Mouse (Mus musculus): Measurements from ENCODE around the gene Copz2.
"Not testable (repeated sequence)": the region's sequence is repeated elsewhere in the genome, so short reads cannot be mapped to it uniquely, and the experiment has no call there.

The Copz2 gene

DNA sequence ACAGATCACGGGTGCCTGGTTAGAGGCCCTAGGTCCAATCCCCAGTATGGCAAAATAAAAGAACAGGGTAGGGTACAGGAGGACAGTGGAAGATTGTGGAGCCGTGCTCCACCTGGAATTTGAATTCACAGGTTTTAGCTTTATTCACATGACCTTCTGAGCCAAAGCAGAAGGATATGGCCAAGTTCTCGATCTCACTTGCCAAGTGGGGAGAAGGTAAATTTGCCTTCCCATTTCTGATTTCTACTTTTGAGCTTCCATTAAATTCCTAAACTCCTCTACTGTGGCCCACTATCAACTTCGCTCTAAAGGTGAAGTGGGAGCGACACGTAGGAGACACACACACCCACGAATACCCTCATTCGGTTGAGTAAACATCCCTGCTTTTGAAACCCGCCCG, 20.8 kb upstream of the Copz2 start:
- no peak for DNase-seq (ENCODE audit: low spot score)

DNA sequence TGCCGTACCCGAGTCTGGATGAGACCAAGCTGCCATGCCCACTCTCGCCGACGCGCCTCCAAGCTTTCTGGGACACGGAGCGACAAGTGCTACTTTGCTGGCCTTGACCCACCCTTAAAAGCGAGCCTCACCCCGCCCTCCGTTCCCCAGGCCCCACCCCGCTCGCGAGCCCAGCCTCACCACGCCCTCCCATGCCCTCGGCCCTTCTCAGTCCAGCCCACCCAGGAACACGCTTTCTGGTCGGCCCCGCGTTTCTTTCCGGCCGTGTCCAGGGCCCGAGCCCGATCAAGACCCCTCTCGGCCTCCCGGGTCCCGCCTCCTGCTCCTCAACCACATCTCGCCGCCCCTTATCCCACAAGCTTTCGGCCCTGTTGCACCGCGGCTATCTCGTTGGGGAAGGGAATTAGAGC, 20.3 kb upstream of the Copz2 start:
- DNase-seq (ENCODE audit: low spot score), result no peak

DNA sequence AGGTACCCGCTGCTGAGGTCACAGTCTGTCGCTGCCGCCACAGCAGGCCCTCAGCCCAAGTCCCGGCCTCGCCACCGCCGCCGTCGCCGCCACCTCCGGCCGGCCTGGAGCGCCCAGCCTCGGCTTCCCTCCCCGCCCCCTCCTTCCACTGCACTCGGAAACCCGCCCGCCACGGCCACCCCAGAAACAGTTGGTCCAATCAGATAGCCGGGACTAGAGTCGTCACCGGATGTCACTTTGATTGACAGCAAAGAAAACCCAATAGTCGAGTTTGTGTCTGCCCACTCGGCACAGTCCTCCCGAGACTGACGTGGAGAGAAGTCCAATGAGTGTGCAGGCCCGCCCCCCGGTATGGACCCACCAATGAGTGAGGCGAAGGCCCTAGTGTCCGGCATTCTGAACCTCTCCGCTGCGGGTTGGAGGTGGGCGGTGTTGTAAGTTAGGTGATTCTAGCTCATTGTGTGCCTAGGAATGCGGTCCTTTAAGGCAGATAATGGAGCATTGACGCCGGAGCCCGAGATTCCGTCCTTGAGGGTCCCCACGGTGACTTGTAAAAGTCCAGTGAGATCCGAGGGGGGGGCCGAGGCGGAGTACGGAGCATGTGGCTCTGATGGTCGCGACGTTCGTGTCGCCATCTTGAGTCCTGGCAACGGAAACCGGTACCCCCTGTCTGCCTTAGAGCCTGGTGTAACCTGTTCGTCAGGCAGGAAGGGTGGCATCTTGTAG, 19.7 kb upstream of the Copz2 start, which contains the start of gene Nfe2l1:
Gene Nfe2l1, minus strand, starts transcription at position 156 of the 726 bp plus-strand sequence.
- peak; percentile 100 for DNase-seq (ENCODE audit: low spot score)

DNA sequence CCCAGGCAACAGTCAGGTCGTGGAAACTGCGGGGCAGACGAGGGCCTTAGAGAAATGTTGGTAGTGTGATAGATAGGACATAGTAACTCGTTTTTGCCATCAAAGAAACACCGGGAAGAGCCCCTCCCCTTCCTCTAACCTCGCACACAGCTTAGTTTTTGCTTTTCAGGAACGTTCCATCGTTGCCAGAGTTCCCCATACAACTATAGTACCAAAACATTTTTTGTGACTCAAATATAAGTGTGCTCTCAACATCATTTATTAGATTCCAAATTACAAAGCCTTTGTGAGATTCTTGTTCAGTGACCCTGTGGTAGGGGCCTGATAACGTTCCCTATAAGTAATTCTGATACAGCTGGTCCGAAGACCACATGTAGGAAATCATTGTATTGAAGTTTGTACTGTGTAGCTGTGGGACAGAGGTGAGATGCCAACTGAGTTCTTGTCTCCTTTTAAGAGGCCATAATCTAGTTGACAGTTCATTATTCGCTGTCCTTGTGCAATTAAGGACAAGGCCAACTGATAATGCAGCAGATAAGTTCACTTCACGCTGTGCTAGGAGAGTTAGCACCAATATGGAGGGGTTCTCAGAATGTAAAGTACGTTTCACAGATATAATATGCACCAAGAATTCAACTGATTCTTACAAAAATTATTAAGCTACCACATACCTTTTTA, 19.0 kb upstream of the Copz2 start:
- DNase-seq (ENCODE audit: low spot score), result no peak

DNA sequence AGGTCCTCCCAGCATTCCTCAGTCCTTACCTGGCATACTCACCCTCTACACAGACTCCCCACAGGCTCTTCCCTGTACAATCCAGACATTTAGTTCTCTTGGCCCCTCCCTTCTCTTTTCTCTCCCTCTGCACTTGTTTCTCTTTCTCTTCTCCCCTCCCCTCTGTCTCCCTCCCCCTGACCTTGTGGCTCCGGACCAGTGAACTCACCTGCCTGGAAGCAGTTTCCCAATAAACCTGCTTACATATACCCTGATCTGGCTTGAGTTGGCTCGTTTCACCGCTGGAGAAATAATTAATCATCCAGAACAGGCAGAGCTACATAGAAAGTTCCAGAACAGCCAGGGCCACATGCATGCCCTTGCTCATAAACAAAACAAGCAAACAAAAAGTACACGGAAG, 18.2 kb upstream of the Copz2 start:
- DNase-seq (ENCODE audit: low spot score), result no peak

DNA sequence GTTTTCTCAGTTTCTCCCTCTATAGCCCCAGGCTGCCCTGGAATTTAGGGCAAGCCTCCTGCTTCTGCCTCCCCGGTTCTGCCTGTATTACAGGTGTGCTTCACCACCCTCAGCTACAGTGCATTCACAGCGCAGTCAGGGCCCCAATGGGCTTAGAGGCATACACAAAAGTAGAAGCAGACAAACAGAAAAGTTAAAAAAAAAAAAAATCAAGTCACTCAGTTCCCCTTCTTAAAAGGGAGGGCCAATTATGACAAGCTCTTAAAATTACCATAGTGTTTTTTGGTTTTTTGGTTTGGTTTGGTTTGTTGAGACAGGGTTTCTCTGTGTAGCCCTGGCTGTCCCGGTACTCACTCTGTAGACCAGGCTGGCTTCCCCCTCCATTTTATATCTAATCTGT, 17.1 kb upstream of the Copz2 start:
- no peak for DNase-seq (ENCODE audit: low spot score)

DNA sequence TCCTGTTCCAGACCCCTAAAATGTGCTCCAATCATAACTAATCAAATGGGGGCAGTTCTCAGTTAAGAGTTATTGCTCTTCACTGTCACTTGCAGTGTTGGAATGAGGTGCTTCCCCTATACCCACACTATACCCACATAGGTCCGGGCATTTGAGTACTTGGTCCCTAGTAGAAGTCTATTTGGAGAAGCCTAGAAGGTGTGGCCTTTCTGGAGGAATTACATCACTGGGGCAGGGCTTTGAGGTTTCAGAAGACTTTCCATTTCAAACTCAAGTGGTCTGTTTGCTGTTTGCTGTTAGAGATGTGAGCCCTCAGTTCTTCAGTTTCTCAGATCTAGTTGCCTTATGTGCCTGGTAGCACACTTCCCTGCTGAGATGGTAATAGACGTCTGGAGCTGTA, 16.7 kb upstream of the Copz2 start:
- no peak for DNase-seq (ENCODE audit: low spot score)

DNA sequence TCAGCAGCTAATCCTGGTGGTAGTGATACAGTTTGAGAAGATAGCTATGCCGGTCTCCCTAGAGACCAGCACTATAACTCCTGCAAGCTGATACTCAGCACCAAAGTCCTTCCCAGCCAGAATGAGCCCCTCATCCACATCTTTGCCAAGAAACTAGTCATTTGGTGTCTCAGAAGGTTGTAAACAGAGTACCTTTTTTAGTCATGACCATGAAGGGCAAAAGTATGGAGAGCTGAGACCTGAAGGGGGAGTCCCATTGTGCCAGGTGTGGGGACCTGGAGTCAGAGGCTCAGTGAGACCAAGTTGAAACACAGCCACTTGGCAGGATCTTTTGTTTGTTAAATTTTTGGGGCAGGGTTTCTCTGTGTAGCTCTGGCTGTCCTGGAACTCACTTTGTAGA, 15.5 kb upstream of the Copz2 start:
- no peak for DNase-seq (ENCODE audit: low spot score)

DNA sequence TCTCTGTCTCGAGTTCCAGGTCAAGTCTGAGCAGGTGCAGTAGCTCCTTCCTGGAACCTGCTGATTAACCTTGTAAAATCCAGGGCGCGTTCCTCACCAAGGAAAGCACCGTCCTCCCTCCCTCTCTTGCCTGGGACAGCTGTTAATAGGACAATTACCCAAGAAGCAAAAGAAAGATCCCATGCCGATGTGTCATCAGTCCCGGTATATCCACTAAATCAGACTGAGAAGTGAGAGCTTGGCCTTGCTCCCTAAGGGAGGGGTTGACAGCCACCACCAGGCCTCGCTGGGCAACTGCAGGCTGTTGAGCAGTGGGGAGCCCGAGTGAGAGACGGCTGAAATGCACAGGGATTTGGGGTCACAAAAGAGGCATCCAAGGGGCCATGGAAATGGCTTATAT, 12.4 kb upstream of the Copz2 start:
- DNase-seq (ENCODE audit: low spot score), result no peak

DNA sequence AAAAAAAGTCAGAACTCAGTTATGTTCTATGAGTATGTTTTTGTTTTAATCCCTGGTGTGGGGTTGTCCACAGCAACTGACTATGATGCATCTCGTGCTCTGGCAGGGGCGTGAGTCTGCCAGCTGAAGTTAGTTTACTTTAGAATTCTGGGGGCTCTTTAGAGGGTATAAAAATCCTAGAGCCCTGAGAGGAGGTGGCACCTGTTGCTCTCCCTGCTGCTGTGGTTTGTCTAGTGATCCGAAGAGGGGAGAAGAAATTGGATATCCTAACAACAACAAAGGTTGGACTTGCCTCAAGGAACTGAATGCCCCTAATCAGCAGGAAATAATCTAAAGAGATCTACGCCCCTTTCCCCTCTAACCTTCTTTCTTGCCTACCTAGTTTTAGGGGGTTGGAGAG, 11.3 kb upstream of the Copz2 start:
- no peak for DNase-seq (ENCODE audit: low spot score)

DNA sequence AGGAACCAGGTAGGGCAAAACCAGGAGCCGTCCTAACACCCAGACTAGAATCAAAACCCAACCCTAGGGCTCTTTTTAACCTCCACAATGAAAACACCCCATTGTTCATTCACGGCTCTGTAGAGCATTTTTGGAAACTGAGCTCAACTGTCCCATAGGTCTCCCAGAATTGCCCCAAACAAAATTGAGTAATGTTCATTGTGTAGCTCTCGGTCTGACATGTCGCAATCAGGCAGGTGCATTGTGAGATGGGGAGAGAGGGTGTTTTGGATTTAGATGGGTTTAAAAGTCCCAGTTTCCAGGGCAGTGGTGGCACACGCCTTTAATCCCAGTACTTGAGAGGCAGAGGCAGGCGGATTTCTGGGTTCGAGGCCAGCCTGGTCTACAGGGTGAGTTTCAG, 10.2 kb upstream of the Copz2 start:
- no peak for DNase-seq (ENCODE audit: low spot score)

DNA sequence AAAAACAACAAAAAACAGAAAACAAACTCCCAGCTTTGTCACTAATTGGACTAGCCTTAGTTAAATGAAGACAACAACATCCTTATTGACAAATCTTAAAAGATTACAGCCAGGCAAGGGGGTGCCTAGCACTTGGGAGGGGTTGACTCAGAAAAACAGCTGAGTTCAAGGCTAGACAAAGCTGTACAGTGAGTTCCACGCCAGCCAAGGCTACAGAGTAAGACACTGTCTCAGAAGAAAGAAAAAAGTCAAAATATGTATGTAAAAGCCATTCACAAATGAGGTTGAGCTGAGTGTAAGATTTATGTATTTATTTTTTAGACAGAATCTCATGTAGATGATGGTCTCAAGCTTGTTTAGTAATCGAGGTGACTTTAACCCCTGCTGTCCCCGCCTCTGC, 9.8 kb upstream of the Copz2 start:
- no peak for DNase-seq (ENCODE audit: low spot score)

DNA sequence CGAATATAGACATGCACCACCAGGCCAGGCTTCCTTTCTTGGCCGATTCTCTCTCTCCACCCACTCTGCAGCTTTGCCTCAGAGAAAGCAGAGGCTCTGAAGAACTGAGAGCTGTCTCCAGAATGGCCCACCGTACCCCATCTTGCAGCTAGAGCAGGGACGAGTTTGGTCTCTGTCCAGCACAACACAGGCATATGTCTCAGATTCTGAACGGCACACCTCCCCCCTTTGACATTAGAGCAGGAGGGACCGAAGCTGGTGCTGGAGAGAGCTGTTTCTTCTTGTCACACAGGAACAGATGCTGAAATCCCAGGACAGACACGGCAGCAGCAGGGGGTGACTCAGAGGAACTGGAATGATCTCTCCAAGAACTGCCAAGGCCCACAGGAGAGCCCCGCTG, 9.4 kb upstream of the Copz2 start:
- DNase-seq (ENCODE audit: low spot score), result peak; percentile 50

DNA sequence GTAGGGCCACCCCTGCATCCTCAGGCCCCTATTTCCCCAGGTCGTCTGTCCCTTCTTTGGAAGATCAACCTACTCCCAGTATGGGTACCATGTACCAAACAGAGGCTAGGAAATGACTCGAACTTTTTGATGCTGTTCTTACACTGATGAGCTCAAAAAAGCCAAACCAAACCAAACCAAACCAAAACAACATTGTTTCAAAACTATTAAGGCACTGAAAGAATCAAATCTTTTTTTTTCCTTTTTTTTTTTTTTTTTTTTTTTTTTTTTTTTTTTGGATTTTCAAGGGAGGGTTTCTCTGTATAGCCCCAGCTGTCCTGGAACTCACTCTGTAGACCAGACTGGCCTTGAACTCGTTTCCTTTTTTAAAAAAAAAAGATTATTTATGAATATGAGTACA, 6.0 kb upstream of the Copz2 start:
- DNase-seq (ENCODE audit: low spot score), result no peak

DNA sequence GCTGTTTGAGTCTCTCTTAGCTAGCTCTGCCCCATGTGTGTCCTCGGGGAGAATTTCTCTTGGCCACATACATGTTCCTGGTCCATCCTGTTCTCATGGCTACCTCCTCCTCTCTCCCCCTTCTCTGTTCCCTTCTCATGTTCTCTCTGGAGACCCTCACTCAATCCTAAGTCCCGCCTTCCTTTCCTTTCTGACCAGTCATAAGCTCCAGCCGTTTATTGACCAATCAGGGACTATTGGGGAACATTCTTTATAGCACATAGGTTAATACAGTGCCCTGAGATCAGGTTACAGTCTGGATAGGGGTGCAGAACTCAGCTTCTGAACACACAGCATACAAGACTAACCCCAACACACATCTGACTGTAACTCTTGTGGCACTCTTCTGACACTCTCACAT, 2.4 kb upstream of the Copz2 start:
- no peak for DNase-seq (ENCODE audit: low spot score)

DNA sequence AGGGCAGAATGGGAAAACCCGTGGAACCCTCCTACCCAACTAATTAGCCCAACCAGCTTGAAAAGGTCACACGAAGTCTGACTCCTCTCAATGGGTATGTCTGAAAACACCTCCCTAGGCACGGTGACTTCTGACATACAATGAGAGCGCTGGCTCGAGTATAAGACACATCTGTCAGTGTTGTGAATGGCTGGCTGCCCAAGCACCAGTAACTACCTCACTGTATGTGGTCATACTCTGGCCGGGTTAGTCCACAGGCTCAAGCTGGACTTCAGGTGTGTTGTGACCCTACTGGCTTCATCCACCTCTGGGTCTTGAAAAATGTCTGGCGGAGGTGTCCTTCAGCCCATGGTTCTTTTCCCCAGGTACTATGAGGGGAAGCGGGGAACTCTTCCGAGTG, 976 bp upstream of the Copz2 start:
- DNase-seq (ENCODE audit: low spot score), result no peak

DNA sequence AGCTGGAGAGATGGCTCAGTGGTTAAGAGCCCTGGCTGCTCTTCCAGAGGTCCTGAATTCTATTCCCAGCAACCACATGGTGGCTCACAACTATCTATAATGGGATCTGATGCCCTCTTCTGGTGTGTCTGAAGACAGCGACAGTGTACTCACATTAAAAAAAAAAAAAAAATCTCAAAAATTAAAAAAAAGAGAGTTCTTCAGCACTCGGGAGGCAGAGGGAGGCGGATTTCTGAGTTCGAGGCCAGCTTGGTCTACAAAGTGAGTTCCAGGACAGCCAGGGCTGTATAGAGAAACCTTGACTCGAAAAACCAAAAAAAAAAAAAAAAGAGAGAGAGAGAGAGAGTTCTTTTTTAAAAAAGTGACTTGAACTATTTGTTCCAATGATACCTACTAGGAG, 525 bp upstream of the Copz2 start:
- not testable (repeated sequence) for DNase-seq (ENCODE audit: low spot score)

DNA sequence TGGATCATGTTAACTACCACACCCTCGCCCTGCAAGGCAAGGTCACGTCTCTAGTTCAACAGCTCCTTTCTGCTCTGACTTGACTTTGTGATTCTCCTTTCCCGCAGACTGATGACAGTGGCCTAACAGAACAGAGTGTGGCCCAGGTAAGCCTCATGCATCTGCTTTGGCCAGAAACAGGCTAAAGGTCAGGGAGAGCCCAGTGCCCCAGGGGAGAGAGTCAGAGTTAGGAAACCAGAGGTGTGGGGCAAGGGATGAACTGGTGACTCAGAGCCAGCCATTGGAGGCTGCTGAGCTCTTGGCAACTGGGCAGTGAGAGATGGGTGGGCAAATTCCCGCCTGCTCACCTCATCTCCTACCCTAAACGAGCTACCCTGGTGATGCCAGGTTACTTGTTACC, 7.8 kb downstream of the Copz2 start:
- no peak for DNase-seq (ENCODE audit: low spot score)

DNA sequence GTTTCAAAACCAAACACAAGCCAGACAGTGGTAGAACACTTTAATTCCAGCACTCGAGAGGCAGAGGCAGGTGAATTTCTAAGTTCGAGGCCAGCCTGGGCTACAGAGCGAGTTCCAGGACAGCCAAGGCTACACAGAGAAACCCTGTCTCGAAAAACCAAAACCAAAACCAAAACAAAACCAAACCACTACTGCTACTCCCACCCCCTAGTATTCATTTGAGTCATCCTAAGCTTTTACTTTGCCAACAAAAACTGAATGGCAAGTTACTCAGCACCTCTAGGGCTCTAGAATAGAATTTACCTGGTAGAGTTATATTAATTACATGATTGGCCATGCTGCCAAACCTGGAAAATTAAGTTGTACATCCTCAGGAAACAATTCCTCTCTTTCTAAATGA, 10.0 kb downstream of the Copz2 start:
- DNase-seq (ENCODE audit: low spot score), result no peak

DNA sequence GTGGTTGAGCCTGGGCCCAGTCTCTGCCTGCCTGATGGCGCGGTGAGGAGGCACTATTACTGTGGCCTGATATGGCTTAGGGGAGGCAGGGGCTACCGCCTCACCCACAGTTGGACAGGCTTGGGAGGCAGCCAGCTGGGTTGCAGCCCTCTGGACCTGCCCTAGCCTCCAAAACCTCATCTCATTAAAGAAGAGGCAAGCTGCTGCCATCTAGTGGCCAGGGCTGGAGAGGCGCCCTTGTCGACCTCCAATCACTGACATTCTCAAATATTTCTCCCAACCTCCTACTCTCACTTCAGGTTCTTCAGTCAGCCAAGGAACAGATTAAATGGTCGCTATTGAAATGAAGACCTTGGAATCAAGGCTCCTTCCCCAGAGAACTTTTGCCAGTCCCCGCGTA, 10.9 kb downstream of the Copz2 start:
- peak; percentile 58 for DNase-seq (ENCODE audit: low spot score)

DNA sequence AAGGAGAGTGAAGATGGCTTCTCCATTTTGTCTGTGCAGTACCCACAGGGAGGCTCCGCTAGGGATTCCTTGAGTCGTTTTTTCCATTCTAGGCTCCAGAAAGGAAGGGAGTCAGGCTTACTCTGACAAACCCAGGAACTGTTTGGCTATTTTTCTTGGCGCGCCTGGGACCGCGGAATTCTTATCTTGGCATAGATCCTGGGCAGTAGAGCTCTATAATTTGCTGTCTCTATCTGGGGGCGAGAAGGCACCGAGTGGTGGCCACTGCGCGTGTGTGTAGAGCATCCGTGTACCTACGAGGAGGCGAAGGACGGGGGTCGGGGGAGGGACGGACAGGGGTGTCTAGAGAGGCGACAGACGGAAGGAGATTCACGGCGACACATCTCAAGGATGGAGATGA, 11.8 kb downstream of the Copz2 start:
- no peak for DNase-seq (ENCODE audit: low spot score)

DNA sequence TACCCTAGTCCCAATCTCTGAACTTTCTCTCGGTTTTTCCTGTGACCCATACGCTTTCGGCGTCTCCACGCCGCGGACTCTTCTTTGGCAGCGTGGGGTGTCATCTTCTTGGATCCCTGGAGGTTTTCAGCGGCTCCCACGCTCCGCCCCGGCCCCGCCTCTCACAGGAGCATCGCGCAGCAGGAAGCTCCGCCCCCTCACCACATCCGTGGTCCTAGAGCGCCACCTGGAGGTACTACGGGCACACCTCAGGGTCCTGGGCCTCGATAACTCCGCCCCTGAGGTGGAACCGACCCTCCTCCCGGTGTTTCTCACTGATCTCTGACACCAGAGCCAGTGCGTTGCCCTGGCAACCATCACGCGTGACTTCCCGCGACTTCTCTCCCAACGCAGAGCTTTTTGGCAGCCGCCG, 12.2 kb downstream of the Copz2 start:
- DNase-seq (ENCODE audit: low spot score), result peak; percentile 87

DNA sequence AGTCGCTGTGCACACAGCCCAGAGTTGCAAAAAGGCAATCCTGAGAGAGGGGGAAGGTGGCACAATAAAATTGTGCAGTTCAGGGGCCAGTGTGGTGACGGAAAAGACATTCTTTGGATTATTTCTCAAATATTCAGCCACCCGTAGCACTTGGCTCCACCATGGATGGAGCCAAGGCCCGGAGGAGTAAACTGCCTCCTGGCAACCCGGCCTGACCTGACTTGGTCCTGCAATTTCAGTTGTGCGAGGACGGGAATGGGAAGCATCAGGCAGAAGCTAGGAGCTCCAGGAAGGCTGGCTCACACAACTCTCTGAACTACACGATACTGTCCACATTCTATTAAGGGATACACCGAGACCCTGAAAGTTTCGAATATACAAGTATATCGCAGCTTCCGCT, 12.9 kb downstream of the Copz2 start:
- DNase-seq (ENCODE audit: low spot score), result no peak
